13 mouse cellular contexts compared by ENCODE assay signal in the genomic region with DNA sequence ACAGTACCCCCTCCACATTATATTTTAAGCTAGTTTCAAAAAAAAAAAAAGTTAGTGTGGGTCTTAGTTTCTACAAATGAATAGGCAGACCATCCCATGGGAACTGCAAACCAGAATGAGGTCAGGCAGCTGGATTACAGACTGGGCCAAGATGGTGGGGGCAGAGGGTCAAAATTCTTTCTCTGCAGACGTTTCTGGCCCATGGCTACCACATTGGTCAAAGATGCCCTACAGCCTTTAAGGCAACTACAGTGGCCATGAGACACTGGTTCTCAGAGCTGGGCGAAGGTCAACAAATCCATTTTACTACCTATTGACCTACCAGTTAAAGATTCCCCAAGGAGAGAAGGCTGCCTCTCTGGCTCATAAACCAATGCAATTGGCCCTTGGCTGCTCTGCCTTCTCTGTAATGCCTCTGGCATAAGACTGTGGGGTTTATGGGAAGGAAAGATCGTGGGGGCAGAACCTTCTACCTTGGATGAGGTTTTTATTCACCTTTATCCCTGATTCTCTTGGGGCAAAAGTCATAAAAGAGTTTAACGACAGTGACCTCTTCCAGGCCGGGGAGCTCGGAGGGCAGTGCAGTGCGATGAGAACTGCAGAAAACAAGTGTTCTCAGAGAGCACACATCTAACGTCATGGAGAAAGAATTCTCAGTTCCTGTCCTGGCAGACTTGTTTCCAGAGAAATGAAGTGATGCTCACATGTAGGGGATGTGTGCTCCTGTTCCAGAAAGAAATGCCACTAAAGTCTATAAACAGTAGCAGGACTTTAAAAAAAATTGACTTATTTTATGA. TPM values are rescaled to one million over a fixed set of nuclear protein-coding genes. Genes with fewer than 3 reads are reported as not detected.
DNase-seq lines count a peak whose midpoint lies in the region; ATAC-seq and TF ChIP-seq lines count a peak whose summit lies in the region.
"Had no signal": no experiment of that assay in that cellular context is flagged by ENCODE, and none has a peak within 500 bp of the region (broad histone marks: within the 10 kb centered on the region; RNA-seq: fewer than 3 reads in every experiment).

No protein-coding gene starts in this region.

- TF ChIP-seq POLR2A in kidney, adult 2 months (IDR thresholded peaks at IDR 0.05; ENCODE audit: low read depth, low read length), result no peak

- no peaks in the 10 kb centered on the region for H3K9me3 ChIP-seq in liver, postnatal 0 days (ENCODE audit: low read length)
- H3K9me3 ChIP-seq in liver, embryonic 11.5 days (ENCODE audit: control insufficient read depth, low read length), result no peaks in the 10 kb centered on the region
- H3K9me3 ChIP-seq in heart, postnatal 0 days (replicated peaks; ENCODE audit: control insufficient read depth, low read length), result no peaks in the 10 kb centered on the region
- H3K9me3 ChIP-seq in limb, embryonic 13.5 days, result no peaks in the 10 kb centered on the region
- H3K9me3 ChIP-seq: hindbrain, embryonic 10.5 days had no signal

- H3K4me2 ChIP-seq in liver, postnatal 0 days (ENCODE audit: low read depth, low read length), result no peak overlapping the region
- H3K4me2 ChIP-seq in liver, embryonic 11.5 days, result no peak overlapping the region
- no peak overlapping the region for H3K4me2 ChIP-seq in heart, postnatal 0 days (ENCODE audit: low read depth, low read length)
- peak overlapping the region; percentile 31 for H3K4me2 ChIP-seq in limb, embryonic 13.5 days (replicated peaks)

- H3K36me3 ChIP-seq in liver, postnatal 0 days (replicated peaks; ENCODE audit: insufficient read depth, low read length), result no peaks in the 10 kb centered on the region
- no peaks in the 10 kb centered on the region for H3K36me3 ChIP-seq in liver, embryonic 11.5 days (ENCODE audit: control insufficient read depth, insufficient read depth, low read length)
- no peaks in the 10 kb centered on the region for H3K36me3 ChIP-seq in heart, postnatal 0 days (replicated peaks; ENCODE audit: control insufficient read depth, insufficient read depth, low read length)
- H3K36me3 ChIP-seq in kidney, adult 2 months (ENCODE audit: control insufficient read depth, insufficient read depth, low read length), result no peaks in the 10 kb centered on the region
- H3K36me3 ChIP-seq in limb, embryonic 13.5 days, result no peaks in the 10 kb centered on the region
- H3K36me3 ChIP-seq: hindbrain, embryonic 10.5 days had no signal

- no peaks in the 10 kb centered on the region for H3K27me3 ChIP-seq in liver, postnatal 0 days (ENCODE audit: insufficient read depth, low read length)
- no peaks in the 10 kb centered on the region for H3K27me3 ChIP-seq in liver, embryonic 11.5 days (replicated peaks; ENCODE audit: control insufficient read depth, insufficient read depth, low read length)
- no peaks in the 10 kb centered on the region for H3K27me3 ChIP-seq in heart, postnatal 0 days (ENCODE audit: control insufficient read depth, insufficient read depth, low read length)
- no peaks in the 10 kb centered on the region for H3K27me3 ChIP-seq in kidney, adult 2 months (replicated peaks; ENCODE audit: control insufficient read depth, insufficient read depth, low read length)
- no peaks in the 10 kb centered on the region for H3K27me3 ChIP-seq in limb, embryonic 13.5 days
- H3K27me3 ChIP-seq: Patski had no signal

- DNase-seq in liver, postnatal 0 days, result no peak
- DNase-seq in liver, embryonic 11.5 days (ENCODE audit: low spot score), result no peak
- peak; percentile 12 for DNase-seq in heart, postnatal 0 days (ENCODE audit: low spot score)
- peak; percentile 93 for DNase-seq in kidney, adult 2 months
- DNase-seq in adrenal gland, adult 2 months, result no peak
- DNase-seq in testis, postnatal 10 days (ENCODE audit: low spot score), result no peak
- DNase-seq: adrenal gland, adult 8-10 months had no signal

- no peak overlapping the region for H3K4me3 ChIP-seq in liver, postnatal 0 days (ENCODE audit: low read depth, low read length)
- H3K4me3 ChIP-seq in liver, embryonic 11.5 days (ENCODE audit: low read depth, low read length), result no peak overlapping the region
- H3K4me3 ChIP-seq in heart, postnatal 0 days (ENCODE audit: low read depth, low read length), result no peak overlapping the region
- no peak overlapping the region for H3K4me3 ChIP-seq in kidney, adult 2 months (ENCODE audit: insufficient read depth, low read depth, low read length)
- no peak overlapping the region for H3K4me3 ChIP-seq in limb, embryonic 13.5 days
- H3K4me3 ChIP-seq: hindbrain, embryonic 10.5 days had no signal

- H3K9ac ChIP-seq in liver, postnatal 0 days (replicated peaks), result no peak overlapping the region
- no peak overlapping the region for H3K9ac ChIP-seq in liver, embryonic 11.5 days (ENCODE audit: low read depth, low read length)
- H3K9ac ChIP-seq in heart, postnatal 0 days (replicated peaks; ENCODE audit: low read depth, low read length), result no peak overlapping the region
- H3K9ac ChIP-seq in limb, embryonic 13.5 days, result no peak overlapping the region

- H3K27ac ChIP-seq in liver, postnatal 0 days (ENCODE audit: low read depth), result no peak overlapping the region
- H3K27ac ChIP-seq in liver, embryonic 11.5 days (ENCODE audit: low read depth, low read length), result no peak overlapping the region
- H3K27ac ChIP-seq in heart, postnatal 0 days (ENCODE audit: low read depth), result no peak overlapping the region
- peak overlapping the region; percentile 92 for H3K27ac ChIP-seq in kidney, adult 2 months (ENCODE audit: insufficient read depth, low read depth, low read length)
- H3K27ac ChIP-seq in limb, embryonic 13.5 days, result peak overlapping the region; percentile 61; the same call in 1 of the 2 replicates
- H3K27ac ChIP-seq: hindbrain, embryonic 10.5 days; macrophage; stomach, postnatal 0 days had no signal

- 63% methylated on average over 8 of the region's 8 CpGs for WGBS in liver, postnatal 0 days (ENCODE audit: insufficient replicate concordance)
- 72% methylated on average over 8 of the region's 8 CpGs for WGBS in liver, embryonic 11.5 days
- 60% methylated on average over 8 of the region's 8 CpGs for WGBS in heart, postnatal 0 days
- WGBS in kidney, adult 2 months, result 32% methylated on average over 8 of the region's 8 CpGs
- 24% methylated on average over 8 of the region's 8 CpGs for WGBS in limb, embryonic 13.5 days

- peak; percentile 67 for ATAC-seq in liver, postnatal 0 days
- ATAC-seq in liver, embryonic 11.5 days (replicated peaks; ENCODE audit: low FRiP score), result no peak
- ATAC-seq in heart, postnatal 0 days (ENCODE audit: insufficient read depth, low read depth), result no peak
- peak; percentile 72 for ATAC-seq in limb, embryonic 13.5 days (ENCODE audit: low FRiP score, low read depth)
- ATAC-seq in cerebellum, adult (ENCODE audit: insufficient number of reproducible peaks, low FRiP score, low TSS enrichment), result no peak
- ATAC-seq: Patski had no signal

- TF ChIP-seq CTCF in liver, postnatal 0 days (IDR thresholded peaks at IDR 0.05; ENCODE audit: low read depth), result no peak
- no peak for TF ChIP-seq CTCF in heart, postnatal 0 days (IDR thresholded peaks at IDR 0.05; ENCODE audit: low read depth)
- TF ChIP-seq CTCF in kidney, adult 2 months (conservative IDR thresholded peaks at IDR 0.05; ENCODE audit: insufficient read depth, insufficient read length, low read depth, low read length), result no peak

- no peak for TF ChIP-seq EP300 in liver, postnatal 0 days (IDR thresholded peaks at IDR 0.05; ENCODE audit: low read depth)
- TF ChIP-seq EP300 in heart, postnatal 0 days (IDR thresholded peaks at IDR 0.05; ENCODE audit: low read depth), result no peak

- H3K4me1 ChIP-seq in liver, postnatal 0 days (ENCODE audit: insufficient read depth), result 0 out of 2 replicates have a peak, but pooled peaks cover 2% of the 10 kb centered on the region
- peaks cover 4% of the 10 kb centered on the region; the same call in 1 of the 2 replicates for H3K4me1 ChIP-seq in liver, embryonic 11.5 days (replicated peaks; ENCODE audit: control insufficient read depth, insufficient read depth, low read length)
- no peaks in the 10 kb centered on the region for H3K4me1 ChIP-seq in heart, postnatal 0 days (ENCODE audit: control insufficient read depth, insufficient read depth)
- H3K4me1 ChIP-seq in kidney, adult 2 months (ENCODE audit: control insufficient read depth, insufficient read depth, low read length), result peaks cover 33% of the 10 kb centered on the region
- peaks cover 25% of the 10 kb centered on the region for H3K4me1 ChIP-seq in limb, embryonic 13.5 days

RNA-seq across cellular contexts. Expression of a gene that starts 26.2 kb away (rescaled TPM):
- 111 and 138 TPM in 2 replicates for polyA plus RNA-seq in liver, postnatal 0 days (2015; fragmentation: Nextera tagmentation; extraction: Ambion mirVana)
- polyA plus RNA-seq in liver, embryonic 11.5 days (2014; fragmentation: Nextera tagmentation; extraction: Ambion mirVana), result 426 and 477 TPM in 2 replicates
- total RNA-seq in heart, postnatal 0 days (2014; rRNA removed; ENCODE audit: low replicate concordance), result 111 and 123 TPM in 2 replicates
- polyA plus RNA-seq in heart, postnatal 0 days (2015; fragmentation: Nextera tagmentation; extraction: Ambion mirVana), result 200 and 229 TPM in 2 replicates
- 150 and 168 TPM in 2 replicates for polyA plus RNA-seq in kidney, adult 2 months (2012; rRNA removed)
- polyA plus RNA-seq in limb, embryonic 13.5 days (2015; fragmentation: Nextera tagmentation; extraction: Ambion mirVana), result 426 and 435 TPM in 2 replicates
- 100 to 1,000 TPM; 203 to 251 TPM for total RNA-seq in adrenal gland, adult 2 months (2021)
- polyA plus RNA-seq in adrenal gland, adult 2 months (2012; rRNA removed), result 121 and 150 TPM in 2 replicates

RNA-seq across cellular contexts. Expression of a gene that starts 51.5 kb away (rescaled TPM):
- polyA plus RNA-seq in liver, postnatal 0 days (2015; fragmentation: Nextera tagmentation; extraction: Ambion mirVana), result 16.2 and 20.7 TPM in 2 replicates
- 24.1 and 26.9 TPM in 2 replicates for polyA plus RNA-seq in liver, embryonic 11.5 days (2014; fragmentation: Nextera tagmentation; extraction: Ambion mirVana)
- total RNA-seq in heart, postnatal 0 days (2014; rRNA removed; ENCODE audit: low replicate concordance), result 16.8 and 21.9 TPM in 2 replicates
- 13.2 and 16.8 TPM in 2 replicates for polyA plus RNA-seq in heart, postnatal 0 days (2015; fragmentation: Nextera tagmentation; extraction: Ambion mirVana)
- polyA plus RNA-seq in kidney, adult 2 months (2012; rRNA removed), result 17.9 and 21.9 TPM in 2 replicates
- 43.5 and 47.8 TPM in 2 replicates for polyA plus RNA-seq in limb, embryonic 13.5 days (2015; fragmentation: Nextera tagmentation; extraction: Ambion mirVana)
- 10 to 100 TPM; 47.1 to 68.7 TPM for total RNA-seq in adrenal gland, adult 2 months (2021)
- 30.2 and 34.5 TPM in 2 replicates for polyA plus RNA-seq in adrenal gland, adult 2 months (2012; rRNA removed)

RNA-seq across cellular contexts. Expression of a gene that starts 55.9 kb away (rescaled TPM):
- not detected in 2 replicates for polyA plus RNA-seq in liver, postnatal 0 days (2015; fragmentation: Nextera tagmentation; extraction: Ambion mirVana)
- not detected in 2 replicates for polyA plus RNA-seq in liver, embryonic 11.5 days (2014; fragmentation: Nextera tagmentation; extraction: Ambion mirVana)
- total RNA-seq in heart, postnatal 0 days (2014; rRNA removed; ENCODE audit: low replicate concordance), result not detected in 2 replicates
- not detected in 2 replicates for polyA plus RNA-seq in heart, postnatal 0 days (2015; fragmentation: Nextera tagmentation; extraction: Ambion mirVana)
- 0.09 and 0.12 TPM in 2 replicates for polyA plus RNA-seq in kidney, adult 2 months (2012; rRNA removed)
- 0.15 and 0.28 TPM in 2 replicates for polyA plus RNA-seq in limb, embryonic 13.5 days (2015; fragmentation: Nextera tagmentation; extraction: Ambion mirVana)
- total RNA-seq in adrenal gland, adult 2 months (2021), result under 1 TPM; 0.23 to 0.24 TPM
- polyA plus RNA-seq in adrenal gland, adult 2 months (2012; rRNA removed), result 0.25 and 0.49 TPM in 2 replicates

Comparison
In these comparisons a context has a peak if more than half of its experiments do, and no peak if none do; other contexts are left out.
1. ATAC-seq: peak in liver, postnatal 0 days (single experiment) and limb, embryonic 13.5 days (single experiment); none in liver, embryonic 11.5 days (single experiment), heart, postnatal 0 days (single experiment) and cerebellum, adult (single experiment).
2. DNase-seq: peak in heart, postnatal 0 days (single experiment) and kidney, adult 2 months (single experiment); none in liver, postnatal 0 days (single experiment), liver, embryonic 11.5 days (single experiment), adrenal gland, adult 2 months (single experiment) and testis, postnatal 10 days (single experiment).
3. H3K27ac ChIP-seq: peak in kidney, adult 2 months (single experiment) and limb, embryonic 13.5 days (single experiment); none in liver, postnatal 0 days (single experiment), liver, embryonic 11.5 days (single experiment) and heart, postnatal 0 days (single experiment).